Mouse (Mus musculus) heart, postnatal 0 days (tissue): ENCODE measurements around the gene Ndufaf8. TPM values are rescaled to one million over a fixed set of nuclear protein-coding genes. Genes with fewer than 3 reads are reported as not detected.
A peak's percentile ranks its signal among the peaks of the same experiment; 100 is the strongest.

ENCODE experiments used
- ATAC-seq: fragments of 200-750 bp; cut with Nextera tagmentation; 2 replicates; pipeline ENCODE4 v1.8.0; 2017; ENCODE audit warnings: low read depth, moderate number of reproducible peaks, moderate library complexity; ENCODE audit not compliant: insufficient read depth
- DNase-seq: peaks from one replicate; pipeline ENCODE4 v3.0.0-alpha.2; 2016; ENCODE audit warnings: low spot score
- H3K27ac ChIP-seq: fragments of 300-500 bp; sonication (generic); 2 replicates; pipeline ENCODE4 v1.5.1; 2014; ENCODE audit warnings: low read depth, mild to moderate bottlenecking
- H3K27me3 ChIP-seq: fragments of 300-500 bp; sonication (generic); 2 replicates; pipeline ENCODE4 v1.6.1; 2014; ENCODE audit warnings: low read length, mixed read lengths; ENCODE audit not compliant: control insufficient read depth, insufficient read depth
- H3K36me3 ChIP-seq: fragments of 300-500 bp; sonication (generic); replicated peaks from 2 replicates; pipeline ENCODE4 v1.6.1; 2014; ENCODE audit warnings: low read length, mixed read lengths; ENCODE audit not compliant: control insufficient read depth, insufficient read depth
- H3K4me1 ChIP-seq: fragments of 300-500 bp; sonication (generic); 2 replicates; pipeline ENCODE4 v1.6.1; 2014; ENCODE audit warnings: antibody characterized with exemption; ENCODE audit not compliant: control insufficient read depth, insufficient read depth
- H3K4me2 ChIP-seq: fragments of 300-500 bp; sonication (generic); 2 replicates; pipeline ENCODE4 v1.6.1; 2014; ENCODE audit warnings: low read depth, mild to moderate bottlenecking, low read length, moderate library complexity
- H3K4me3 ChIP-seq: fragments of 300-500 bp; sonication (generic); 2 replicates; pipeline ENCODE4 v1.5.1; 2014; ENCODE audit warnings: low read depth, low read length
- H3K9ac ChIP-seq: fragments of 300-500 bp; sonication (generic); replicated peaks from 2 replicates; pipeline ENCODE4 v1.6.1; 2014; ENCODE audit warnings: low read depth, low read length, mixed read lengths
- H3K9me3 ChIP-seq: fragments of 300-500 bp; sonication (generic); replicated peaks from 2 replicates; pipeline ENCODE4 v1.6.1; 2016; ENCODE audit warnings: low read length; ENCODE audit not compliant: control insufficient read depth
- CTCF ChIP-seq: IDR thresholded peaks from 2 replicates; pipeline ENCODE4 v1.5.1; 2016; ENCODE audit warnings: antibody characterized with exemption, control low read depth, low read depth
- EP300 ChIP-seq: IDR thresholded peaks from 2 replicates; pipeline ENCODE4 v1.6.1; 2016; ENCODE audit warnings: antibody characterized with exemption, low read depth
- WGBS: fragments of 180-500 bp; shearing (Covaris S2); extraction: QIAGEN DNeasy Blood & Tissue Kit; methylation state at CpG from one replicate; pipeline ENCODE4 v1.1.7; 2014; 5-methylcytosine and 5-hydroxymethylcytosine counted together
- polyA plus RNA-seq: library from polyadenylated mRNA; unstranded; fragments of >200 nt; fragmentation: Nextera tagmentation; extraction: Ambion mirVana; gene quantifications from 2 replicates; pipeline ENCODE4 v1.2.1, GENCODE M21; 2015
- total RNA-seq: library from RNA; depleted of rRNA; stranded (reverse); fragments of >200 nt; gene quantifications from 2 replicates; pipeline ENCODE4 v1.2.3, GENCODE M21; 2014; ENCODE audit warnings: low replicate concordance

Gene Ndufaf8
- total and polyA plus RNA-seq, 2 experiments from 2014 or later = 52.7 to 118 TPM

DNA sequence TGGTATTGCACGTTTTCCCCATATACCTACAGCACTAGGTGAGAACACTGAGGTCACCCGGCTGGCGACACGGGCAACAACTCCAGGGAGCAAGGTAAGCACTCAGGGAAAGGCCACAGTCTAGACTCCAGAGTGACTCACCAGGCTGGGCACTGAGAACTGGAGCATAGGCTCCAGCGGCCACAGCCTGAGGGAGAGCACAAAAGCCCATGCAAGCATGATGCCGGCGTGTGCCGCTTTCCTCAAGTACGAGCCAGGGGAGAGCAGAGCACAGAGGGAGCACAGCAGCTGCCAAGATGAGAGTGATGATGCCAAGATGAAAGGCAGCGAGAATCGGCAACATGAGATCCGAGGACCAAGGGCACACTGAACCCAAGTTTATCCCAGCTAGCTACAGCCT is 23.4 kb downstream of the Ndufaf8 start:
- Histone ChIP-seq H3K9ac (no peak overlapping the region), H3K27ac (no peak overlapping the region), H3K27me3 (no peaks in the 10 kb centered on the region), H3K4me1 (no peaks in the 10 kb centered on the region), H3K36me3 (peaks cover 44% of the 10 kb centered on the region), H3K4me2 (no peak overlapping the region), H3K9me3 (no peaks in the 10 kb centered on the region), H3K4me3 (no peak overlapping the region)
- TF ChIP-seq EP300 (no peak), CTCF (no peak)
- DNase-seq (no peak), ATAC-seq (no peak)
- WGBS = 83% methylated on average over 12 of the region's 12 CpGs

GRCm38 (mm10) chr11:120126845-120127244 is 28.1 kb downstream of the Ndufaf8 start:
- no peaks in the 10 kb centered on the region for H3K27me3 ChIP-seq
- DNase-seq = no peak
- TF ChIP-seq EP300 = no peak
- no peak overlapping the region for H3K9ac ChIP-seq
- no peak overlapping the region for H3K4me2 ChIP-seq
- peaks cover 66% of the 10 kb centered on the region for H3K36me3 ChIP-seq
- no peaks in the 10 kb centered on the region for H3K9me3 ChIP-seq
- 88% methylated on average over 2 of the region's 2 CpGs for WGBS
- ATAC-seq = no peak
- no peak overlapping the region for H3K27ac ChIP-seq
- no peak overlapping the region for H3K4me3 ChIP-seq
- H3K4me1 ChIP-seq = no peaks in the 10 kb centered on the region

DNA sequence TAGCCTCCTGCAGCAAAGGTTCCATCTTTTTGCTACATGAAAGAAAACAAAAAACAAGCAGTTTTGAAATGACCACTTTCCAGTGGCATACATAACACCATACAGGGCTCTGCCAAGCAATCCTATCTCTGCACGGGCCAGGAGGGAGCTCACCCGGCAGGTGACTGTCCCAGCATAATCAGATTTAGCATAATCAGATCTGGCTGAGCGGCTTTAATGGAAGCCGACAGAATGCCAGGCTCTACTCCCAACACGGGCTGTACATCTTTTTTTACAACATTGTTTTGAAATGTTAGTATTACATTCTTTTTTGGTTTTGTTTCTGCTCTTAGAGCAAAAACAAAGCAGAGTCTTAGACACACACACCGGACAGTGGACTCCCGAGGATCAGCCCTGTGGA is 30.6 kb downstream of the Ndufaf8 start:
- H3K27me3 ChIP-seq = no peaks in the 10 kb centered on the region
- DNase-seq (no peak), ATAC-seq (no peak)
- H3K27ac ChIP-seq = no peak overlapping the region
- no peaks in the 10 kb centered on the region for H3K9me3 ChIP-seq
- no peak overlapping the region for H3K9ac ChIP-seq
- TF ChIP-seq EP300 (no peak), CTCF (no peak)
- no peaks in the 10 kb centered on the region for H3K4me1 ChIP-seq
- no peak overlapping the region for H3K4me3 ChIP-seq
- peaks cover 76% of the 10 kb centered on the region for H3K36me3 ChIP-seq
- no peak overlapping the region for H3K4me2 ChIP-seq
- WGBS = 81% methylated on average over 7 of the region's 7 CpGs

DNA sequence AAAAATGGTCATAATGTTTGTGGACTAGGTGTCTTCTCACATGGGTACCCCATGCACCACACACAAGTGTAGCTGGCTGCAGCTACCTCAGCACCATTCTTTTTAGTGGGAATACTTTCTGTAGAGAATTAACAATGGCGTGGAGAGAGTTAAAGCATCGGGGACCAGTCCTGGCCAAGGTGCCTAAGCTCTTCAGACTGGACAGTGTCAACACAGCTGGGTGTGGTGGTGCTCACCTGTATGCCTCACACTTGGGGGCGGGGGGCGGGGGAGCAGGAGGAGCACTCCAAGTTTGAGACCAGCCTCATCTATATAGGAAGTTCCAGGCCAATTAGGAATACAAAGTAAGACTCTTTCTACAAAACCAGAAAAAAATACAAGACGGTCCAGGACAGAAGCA is 35.4 kb downstream of the Ndufaf8 start:
- H3K4me1 ChIP-seq = peaks cover 40% of the 10 kb centered on the region
- H3K9ac ChIP-seq = no peak overlapping the region
- peaks cover 48% of the 10 kb centered on the region for H3K36me3 ChIP-seq
- 87% methylated on average over 5 of the region's 5 CpGs for WGBS
- no peaks in the 10 kb centered on the region for H3K9me3 ChIP-seq
- H3K4me2 ChIP-seq = no peak overlapping the region
- H3K27me3 ChIP-seq = no peaks in the 10 kb centered on the region
- DNase-seq (no peak), ATAC-seq (no peak)
- TF ChIP-seq EP300 = no peak
- no peak for TF ChIP-seq CTCF
- H3K27ac ChIP-seq = peak overlapping the region; percentile 86
- H3K4me3 ChIP-seq = no peak overlapping the region

GRCm38 (mm10) chr11:120134847-120135530 is 36.3 kb downstream of the Ndufaf8 start:
- Histone ChIP-seq H3K27ac (peak overlapping the region; percentile 86), H3K4me3 (no peak overlapping the region), H3K4me2 (no peak overlapping the region), H3K9me3 (no peaks in the 10 kb centered on the region), H3K4me1 (peaks cover 43% of the 10 kb centered on the region), H3K36me3 (peaks cover 40% of the 10 kb centered on the region), H3K27me3 (no peaks in the 10 kb centered on the region), H3K9ac (no peak overlapping the region)
- 24% methylated on average over 9 of the region's 9 CpGs for WGBS
- DNase-seq (peak; percentile 79), ATAC-seq (peak; percentile 70)
- TF ChIP-seq CTCF (no peak), EP300 (no peak)

GRCm38 (mm10) chr11:120136195-120136594 is 37.5 kb downstream of the Ndufaf8 start:
- Histone ChIP-seq H3K4me3 (no peak overlapping the region), H3K4me2 (no peak overlapping the region), H3K27me3 (no peaks in the 10 kb centered on the region), H3K27ac (peak overlapping the region; percentile 86), H3K9ac (no peak overlapping the region), H3K36me3 (peaks cover 30% of the 10 kb centered on the region), H3K9me3 (no peaks in the 10 kb centered on the region), H3K4me1 (peaks cover 43% of the 10 kb centered on the region)
- no peak for TF ChIP-seq EP300
- TF ChIP-seq CTCF = no peak
- 56% methylated on average over 8 of the region's 8 CpGs for WGBS
- DNase-seq (no peak), ATAC-seq (peak; percentile 19; the same call in 1 of the 2 replicates)
